Mouse (Mus musculus) 416B (cell line): Measurements from ENCODE around the gene Pomp.
A peak's percentile ranks its signal among the peaks of the same experiment; 100 is the strongest.

Experiments used
- DNase-seq: peaks from one replicate; pipeline ENCODE4 v3.0.0; 2011; ENCODE audit warnings: low read depth

The Pomp gene

GRCm38 (mm10) chr5:147850194-147850593 is 10.1 kb upstream of the Pomp start:
- DNase-seq: no peak

GRCm38 (mm10) chr5:147860076-147860448 is 199 bp upstream of the Pomp start:
- DNase-seq: peak; percentile 63

DNA sequence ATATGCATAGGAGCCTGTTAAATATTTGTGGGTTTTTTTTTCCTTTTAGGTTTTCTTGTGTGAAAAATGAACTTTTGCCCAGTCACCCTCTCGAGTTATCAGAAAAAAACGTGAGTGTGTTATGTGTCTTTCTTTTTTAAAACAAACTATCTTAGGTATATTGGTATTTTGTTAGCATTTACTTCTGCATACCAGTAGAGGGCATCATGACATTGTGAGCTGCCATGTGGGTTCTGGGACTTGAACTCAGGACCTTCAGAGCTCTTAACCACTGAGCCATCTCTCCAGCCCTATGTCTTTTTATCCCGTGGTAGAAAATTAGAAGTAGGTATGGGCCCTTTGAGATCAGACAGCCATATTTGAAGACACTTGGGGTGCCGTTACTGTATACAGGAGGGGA is 8.4 kb downstream of the Pomp start:
- no peak for DNase-seq

DNA sequence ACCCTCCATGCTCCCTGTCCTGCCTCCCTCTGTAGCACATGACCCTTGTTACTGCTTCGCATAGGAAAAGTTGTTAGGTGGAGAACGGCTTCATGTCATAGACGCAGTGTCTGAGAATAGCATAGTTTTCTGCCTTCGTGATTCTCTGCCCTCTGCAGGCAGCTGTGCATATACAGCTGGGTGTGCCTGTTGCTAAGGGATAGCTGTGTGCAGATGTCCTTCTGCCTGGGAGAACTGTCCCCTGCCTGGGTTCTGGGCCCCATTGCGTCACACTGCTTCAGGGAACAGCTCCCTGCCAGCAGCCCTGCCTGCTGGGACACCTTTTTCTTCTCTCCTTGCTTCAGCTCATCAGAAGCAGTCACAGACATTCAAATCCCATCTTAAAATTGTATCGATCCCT is 9.3 kb downstream of the Pomp start:
- no peak for DNase-seq

- DNase-seq: no peak
Observed at GRCm38 (mm10) chr5:147870296-147870695, 10.0 kb downstream of the Pomp start.

DNA sequence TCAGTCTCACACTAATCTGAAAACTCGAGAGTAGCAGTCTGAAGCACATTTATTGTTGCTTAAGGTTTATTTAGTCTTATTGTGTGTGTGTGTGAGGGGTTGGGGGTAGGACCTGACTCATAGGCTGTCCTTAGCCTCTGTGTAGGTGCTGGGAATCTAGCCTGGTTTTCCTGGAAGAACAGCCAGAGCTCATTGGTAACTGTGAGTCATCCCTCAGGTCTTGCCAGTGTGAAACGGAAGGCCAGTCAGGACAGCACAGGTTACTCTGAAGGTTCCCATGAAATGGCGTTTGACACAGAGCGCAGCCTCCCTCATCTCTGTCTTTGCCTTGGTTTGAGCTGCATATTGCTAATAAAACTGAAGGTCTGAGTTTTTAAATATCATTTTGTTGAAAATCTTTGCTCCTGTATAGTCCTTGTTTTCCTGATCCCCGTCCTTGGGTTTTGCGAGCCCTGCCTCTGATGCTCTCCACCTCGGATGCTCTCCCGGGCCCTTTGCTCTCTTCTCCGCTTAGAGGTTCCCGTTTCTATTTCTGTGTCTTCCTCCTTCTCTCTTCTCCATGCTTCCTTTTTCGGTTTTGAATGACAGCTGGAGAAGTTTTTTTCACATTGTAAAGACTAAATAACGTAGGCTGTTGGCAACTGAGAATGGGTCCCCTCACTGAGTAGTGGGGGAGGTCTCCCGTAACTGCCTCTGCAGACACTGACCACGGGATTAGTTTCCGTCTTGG is 11.0 kb downstream of the Pomp start:
- no peak for DNase-seq

DNA sequence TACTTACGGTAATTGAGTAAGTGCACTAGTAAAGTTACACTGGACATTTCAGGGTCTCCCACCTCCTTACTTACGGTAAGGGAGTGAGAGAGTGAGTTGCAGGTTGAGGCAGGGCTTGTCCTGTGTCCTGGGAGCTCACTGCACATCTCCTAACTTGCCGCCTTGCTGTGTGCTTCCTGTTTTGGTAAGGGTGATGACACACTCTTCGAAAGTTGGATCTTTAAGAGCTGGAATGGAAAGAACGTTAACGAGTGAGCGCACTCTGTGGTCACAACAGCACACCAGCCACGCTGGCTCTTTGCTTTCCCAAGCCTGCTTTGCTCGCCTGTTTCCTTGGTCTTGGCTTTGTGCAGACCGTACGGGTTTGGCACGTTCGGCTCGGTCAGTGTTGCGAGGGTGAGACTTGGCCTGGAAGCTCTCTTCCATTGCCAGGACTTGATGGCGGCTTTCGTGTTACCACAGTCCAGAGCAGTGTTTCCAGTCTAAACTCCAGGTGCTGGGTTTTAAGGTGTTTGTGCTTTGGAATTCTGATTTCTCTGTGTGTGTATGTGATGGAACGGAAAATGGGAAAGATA is 14.3 kb downstream of the Pomp start:
- peak; percentile 29 for DNase-seq

GRCm38 (mm10) chr5:147875210-147875609 is 14.9 kb downstream of the Pomp start:
- DNase-seq: no peak

GRCm38 (mm10) chr5:147877520-147877919 is 17.3 kb downstream of the Pomp start:
- DNase-seq: peak; percentile 22

DNA sequence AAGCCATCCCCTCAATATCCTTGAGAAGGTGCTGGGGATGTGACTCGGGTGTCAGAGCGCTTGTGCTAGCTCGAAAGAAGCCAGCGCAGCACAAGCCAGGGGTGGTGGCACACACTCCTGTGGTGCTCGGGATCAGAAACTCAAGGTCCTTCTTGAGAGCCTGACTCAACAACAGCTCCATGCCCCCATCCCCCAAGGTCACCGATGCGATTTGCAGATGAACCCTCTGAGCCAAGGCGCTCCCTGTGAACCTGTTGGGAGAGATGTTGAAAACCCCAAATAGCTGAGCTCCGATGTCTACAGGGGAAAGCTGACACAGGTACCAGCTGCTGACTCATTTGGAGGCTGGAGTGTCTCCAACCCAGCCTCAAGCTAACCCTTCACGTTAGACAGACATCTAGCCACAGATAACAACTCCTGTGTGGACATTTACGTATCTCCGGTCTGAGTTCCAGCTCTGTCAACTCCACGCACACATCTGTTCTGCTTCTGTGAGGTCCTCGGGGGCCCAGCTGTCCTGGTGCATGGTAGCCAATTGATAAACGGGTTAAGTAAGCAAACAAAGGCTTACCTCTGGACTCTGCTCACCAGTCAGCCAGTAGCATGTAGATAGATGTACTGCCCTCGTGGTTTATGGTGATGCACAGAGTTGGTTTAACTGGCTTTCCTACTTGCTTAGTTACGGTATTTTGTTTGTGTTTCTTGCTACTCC is 19.9 kb downstream of the Pomp start:
- no peak for DNase-seq

DNA sequence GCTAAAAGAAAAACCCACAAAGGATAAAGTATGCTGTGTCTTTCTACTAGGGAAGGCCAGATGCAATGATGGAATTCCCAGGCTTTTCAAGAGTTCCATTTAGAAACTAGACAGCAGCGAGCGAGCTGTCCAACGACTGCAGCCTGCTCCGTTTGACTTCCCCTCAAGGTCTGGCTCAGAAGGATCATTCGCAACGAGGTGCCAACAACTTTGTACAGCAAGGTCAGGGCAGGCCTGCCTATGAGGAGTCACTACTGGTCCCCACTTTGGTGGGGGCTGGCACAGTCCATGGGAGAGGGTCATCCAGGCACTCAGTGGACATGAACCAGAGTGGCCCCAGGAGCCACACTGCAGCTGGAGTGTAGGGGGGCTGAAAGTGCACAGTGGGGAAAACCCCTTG is 23.3 kb downstream of the Pomp start:
- no peak for DNase-seq

DNA sequence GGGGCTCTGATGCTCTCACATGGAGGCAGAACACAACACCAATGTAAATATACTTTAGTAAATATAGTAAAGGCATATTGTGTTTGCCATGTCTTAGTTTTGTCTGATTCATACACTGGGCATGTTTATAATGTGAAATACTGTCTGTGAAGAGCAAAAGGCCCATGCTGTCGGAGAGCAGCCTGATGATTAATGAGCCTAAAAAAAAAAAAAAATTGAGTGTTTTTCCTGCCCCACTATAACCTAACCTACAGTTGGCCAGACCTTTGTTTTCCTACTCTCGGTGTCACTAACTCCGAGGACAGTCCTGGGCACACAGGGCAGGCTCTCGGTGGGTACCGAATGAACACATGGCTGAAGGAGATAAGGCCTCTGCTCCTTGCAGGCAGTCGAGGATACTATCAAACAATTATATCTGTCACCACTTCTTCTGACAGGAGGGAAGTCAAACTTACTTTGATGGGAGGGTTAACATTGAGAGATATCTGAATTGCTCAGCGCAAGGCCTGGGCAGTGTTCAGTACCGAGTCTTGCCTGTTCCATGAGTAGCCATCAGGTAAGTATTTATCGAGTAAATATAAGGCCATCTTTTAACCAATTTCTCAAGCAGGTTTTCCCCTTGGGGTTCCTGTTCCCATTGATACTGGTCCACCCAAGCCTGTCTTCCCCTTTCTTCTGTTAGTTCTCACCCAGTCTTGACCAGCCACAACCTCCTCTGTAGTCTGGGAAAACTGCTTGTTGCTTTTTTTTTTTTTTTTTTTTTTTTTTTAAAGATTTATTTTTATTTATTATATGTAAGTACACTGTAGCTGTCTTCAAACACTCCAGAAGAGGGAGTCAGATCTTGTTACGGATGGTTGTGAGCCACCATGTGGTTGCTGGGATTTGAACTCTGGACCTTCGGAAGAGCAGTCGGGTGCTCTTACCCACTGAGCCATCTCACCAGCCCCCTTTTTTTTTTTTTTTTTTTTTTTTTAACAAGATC is 28.3 kb downstream of the Pomp start:
- DNase-seq: peak; percentile 83

GRCm38 (mm10) chr5:147892735-147893134 is 32.5 kb downstream of the Pomp start:
- no peak for DNase-seq

DNA sequence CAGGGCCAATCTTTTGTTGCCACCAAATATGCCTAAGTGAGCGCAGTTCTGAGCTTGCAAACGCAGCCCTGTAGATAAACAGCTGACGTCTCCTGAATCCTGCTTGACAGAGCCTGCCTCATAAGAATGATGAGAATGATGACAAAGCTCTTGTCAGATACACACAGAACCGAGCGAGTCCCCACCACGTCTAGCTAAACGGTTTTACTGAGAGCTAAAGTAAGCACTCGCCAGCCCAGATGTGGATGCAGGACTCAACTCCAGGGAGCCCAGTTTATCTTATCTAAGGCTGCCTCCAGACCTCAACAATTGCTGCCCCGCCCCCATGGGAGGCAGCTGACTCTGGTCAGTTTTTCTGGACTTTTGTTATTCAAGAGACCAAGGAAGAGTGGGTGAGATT is 32.9 kb downstream of the Pomp start:
- DNase-seq: no peak

DNA sequence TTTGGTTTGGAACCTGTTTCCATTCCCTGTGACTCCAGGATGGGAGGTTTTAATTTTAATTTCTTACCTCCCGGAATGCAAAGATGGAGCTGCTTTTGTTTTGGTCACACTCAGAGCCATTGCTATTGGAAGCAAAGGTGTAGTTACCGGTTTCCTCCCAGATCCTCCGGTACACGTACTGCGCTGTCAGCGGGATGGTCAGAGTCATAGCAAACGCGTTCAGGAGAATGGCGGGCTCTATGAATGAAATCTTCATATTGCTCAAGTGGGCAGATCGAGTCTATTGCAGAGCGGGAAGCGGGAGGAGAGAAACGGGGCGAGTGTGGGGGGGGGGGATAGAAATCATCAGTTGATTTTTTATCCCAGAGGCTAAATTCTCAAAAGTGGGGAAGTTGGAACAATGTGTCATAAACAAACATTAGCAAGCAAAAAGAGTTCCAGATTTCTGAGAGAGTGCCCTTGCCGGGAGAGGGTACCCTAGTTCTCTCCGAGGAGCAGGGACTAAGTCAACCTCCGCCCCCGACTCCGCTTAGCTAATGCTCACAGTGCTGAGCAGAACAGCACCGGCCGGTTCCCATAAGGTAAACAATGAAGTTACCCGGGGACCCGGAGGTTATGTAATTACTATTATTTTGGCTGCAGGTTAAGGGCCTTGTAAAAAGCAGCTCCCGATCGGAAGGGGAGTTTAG is 33.6 kb downstream of the Pomp start:
- DNase-seq: no peak

DNA sequence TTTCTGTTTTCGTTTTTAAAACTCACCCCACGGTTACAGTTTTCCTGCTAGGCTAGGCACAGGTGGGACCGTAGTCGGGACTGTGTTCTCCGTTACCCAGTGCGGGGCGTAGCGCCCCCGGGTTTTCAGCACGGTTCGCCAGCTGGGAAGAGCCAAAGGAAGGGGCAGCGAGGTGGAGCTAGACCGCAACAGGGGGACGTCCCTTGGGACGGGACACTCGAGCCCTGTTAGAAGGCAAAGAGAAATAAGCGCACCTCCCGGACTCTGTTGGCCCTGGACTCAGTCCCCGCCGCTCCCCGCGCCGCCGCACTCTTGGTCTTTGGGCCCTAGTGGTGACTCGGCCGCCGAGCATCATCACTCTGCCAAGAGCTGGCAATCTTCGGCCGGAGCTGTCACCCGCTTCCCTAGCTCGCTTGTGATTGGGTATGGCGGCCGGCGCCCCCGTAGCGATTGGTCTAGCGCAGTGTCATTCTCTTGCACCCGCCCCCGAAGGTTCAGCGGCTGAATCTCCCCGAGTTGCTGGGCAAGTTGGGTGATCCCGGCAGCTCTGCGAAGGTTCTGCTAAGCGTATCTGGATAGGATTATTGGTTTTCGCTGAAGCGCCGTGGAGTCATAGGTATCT is 34.3 kb downstream of the Pomp start, which contains the start of gene Slc46a3:
Slc46a3 (minus strand) TSS at position 361 of the 622 bp plus-strand sequence.
- peak; percentile 96 for DNase-seq

- peak; percentile 91 for DNase-seq
Observed at GRCm38 (mm10) chr5:147895436-147896198, 35.4 kb downstream of the Pomp start.

DNA sequence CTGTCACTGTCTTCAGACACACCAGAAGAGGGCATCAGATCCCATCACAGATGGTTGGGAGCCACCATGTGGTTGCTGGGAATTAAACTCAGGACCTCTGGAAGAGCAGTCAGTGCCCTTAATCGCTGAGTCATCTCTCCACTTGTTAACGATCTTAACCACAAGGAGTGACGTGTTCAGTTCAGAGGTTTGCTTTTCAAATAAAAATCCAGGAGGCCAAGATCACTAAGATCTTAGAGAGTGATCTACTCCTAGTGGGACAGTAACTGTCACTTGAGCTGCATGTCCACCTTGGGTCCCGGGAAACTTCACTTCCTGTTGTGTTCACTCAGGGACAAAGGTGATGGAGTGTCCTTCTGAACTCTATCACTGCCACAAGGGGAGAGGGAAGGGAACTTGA is 36.2 kb downstream of the Pomp start:
- peak; percentile 88 for DNase-seq

GRCm38 (mm10) chr5:147898254-147898653 is 38.0 kb downstream of the Pomp start:
- no peak for DNase-seq

DNA sequence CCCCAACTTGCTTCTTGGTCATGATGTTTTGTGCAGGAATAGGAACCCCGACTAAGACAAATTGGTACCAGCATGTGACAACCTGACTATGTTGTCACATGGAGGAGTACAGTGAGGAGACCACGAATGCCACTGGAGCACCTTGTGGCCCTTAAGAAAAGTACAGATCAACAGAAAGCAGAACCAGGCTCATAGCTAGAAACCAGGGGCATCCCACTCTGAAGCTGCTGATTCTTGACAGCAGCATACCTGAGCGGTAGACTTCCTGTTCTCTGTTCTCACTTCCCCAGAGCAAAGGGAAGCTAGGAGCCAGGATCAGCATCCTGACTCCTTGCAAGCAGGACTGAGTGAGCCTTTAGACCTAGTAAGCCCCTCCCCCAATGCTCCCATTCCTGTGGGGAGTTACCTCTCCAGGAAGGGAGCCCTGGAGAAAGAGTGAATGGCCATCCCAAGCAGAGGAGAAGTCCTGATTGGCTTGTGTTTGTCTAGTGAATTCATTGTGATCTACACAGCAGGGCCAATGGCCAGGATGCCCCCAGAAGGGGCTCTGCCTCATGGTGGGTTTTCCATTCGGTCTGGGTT is 38.8 kb downstream of the Pomp start:
- DNase-seq: no peak
